In genomic region chr9:70942686-70943333, GRCm38 (mm10) we compare ENCODE assay signal across 8 mouse cellular contexts. TPM values are rescaled to one million over a fixed set of nuclear protein-coding genes. Genes with fewer than 3 reads are reported as not detected.
DNase-seq lines count a peak whose midpoint lies in the region; ATAC-seq and TF ChIP-seq lines count a peak whose summit lies in the region.

No protein-coding gene starts in this region.

- no peaks in the 10 kb centered on the region for H3K79me3 ChIP-seq in C2C12 (ENCODE audit: low read depth)

- no peaks in the 10 kb centered on the region for H3K79me2 ChIP-seq in C2C12 (ENCODE audit: control insufficient read depth, insufficient read depth)

- peak; percentile 36; the same call in 1 of the 2 replicates for ATAC-seq in lung, embryonic 16.5 days (ENCODE audit: low read depth)
- ATAC-seq in hindbrain, embryonic 14.5 days (ENCODE audit: low FRiP score): no peak

- WGBS in lung, embryonic 16.5 days: 56% methylated on average over 9 of the region's 9 CpGs
- 87% methylated on average over 9 of the region's 9 CpGs for WGBS in hindbrain, embryonic 10.5 days
- 82% methylated on average over 9 of the region's 9 CpGs for WGBS in hindbrain, embryonic 14.5 days

- no peak overlapping the region for H3K4me2 ChIP-seq in lung, embryonic 16.5 days (ENCODE audit: low read depth, low read length)
- H3K4me2 ChIP-seq in hindbrain, embryonic 14.5 days (replicated peaks): no peak overlapping the region

- no peaks in the 10 kb centered on the region for H3K27me3 ChIP-seq in C2C12 (ENCODE audit: control insufficient read depth, insufficient read depth, insufficient read length)
- H3K27me3 ChIP-seq in lung, embryonic 16.5 days (ENCODE audit: control insufficient read depth, insufficient read depth, low read depth, low read length): no peaks in the 10 kb centered on the region
- H3K27me3 ChIP-seq in hindbrain, embryonic 10.5 days (ENCODE audit: insufficient read depth, poor library complexity, severe bottlenecking): no peaks in the 10 kb centered on the region
- H3K27me3 ChIP-seq in hindbrain, embryonic 14.5 days (ENCODE audit: control insufficient read depth, insufficient read depth, low read length): no peaks in the 10 kb centered on the region

- H3K36me3 ChIP-seq in C2C12 (ENCODE audit: control insufficient read depth, insufficient read depth): no peaks in the 10 kb centered on the region
- no peaks in the 10 kb centered on the region for H3K36me3 ChIP-seq in lung, embryonic 16.5 days (ENCODE audit: control insufficient read depth, insufficient read depth, low read length)
- H3K36me3 ChIP-seq in hindbrain, embryonic 10.5 days: no peaks in the 10 kb centered on the region
- H3K36me3 ChIP-seq in hindbrain, embryonic 14.5 days (replicated peaks; ENCODE audit: control insufficient read depth, insufficient read depth): no peaks in the 10 kb centered on the region

- no peak overlapping the region for H3K4me3 ChIP-seq in C2C12 (ENCODE audit: insufficient read depth, poor library complexity, severe bottlenecking)
- H3K4me3 ChIP-seq in lung, embryonic 16.5 days (ENCODE audit: low read length): no peak overlapping the region
- no peak overlapping the region for H3K4me3 ChIP-seq in hindbrain, embryonic 10.5 days
- no peak overlapping the region for H3K4me3 ChIP-seq in hindbrain, embryonic 14.5 days (replicated peaks; ENCODE audit: low read length)

- DNase-seq in cerebellum, postnatal 25 days: peak; percentile 64 to 65
- DNase-seq in cerebellum, postnatal 4 days (ENCODE audit: low spot score in 2 of 2): no peak
- DNase-seq in fibroblast of lung, adult 2 months (ENCODE audit: low read depth): peak; percentile 77
- no peak for DNase-seq in hindbrain, embryonic 10.5 days (ENCODE audit: low spot score)
- no peak for DNase-seq in hindbrain, embryonic 14.5 days (ENCODE audit: low spot score)
- no peak for DNase-seq in layer of hippocampus, postnatal 10 days (ENCODE audit: low spot score in 2 of 2)

- H3K27ac ChIP-seq in lung, embryonic 16.5 days (ENCODE audit: low read length): no peak overlapping the region
- no peak overlapping the region for H3K27ac ChIP-seq in hindbrain, embryonic 10.5 days
- H3K27ac ChIP-seq in hindbrain, embryonic 14.5 days: no peak overlapping the region

- no peak overlapping the region for H3ac ChIP-seq in C2C12 (ENCODE audit: control insufficient read depth, insufficient read length, low read depth)

- H3K4me1 ChIP-seq in lung, embryonic 16.5 days (replicated peaks; ENCODE audit: control insufficient read depth, insufficient read depth, low read length): no peaks in the 10 kb centered on the region
- peaks cover 14% of the 10 kb centered on the region; the same call in 1 of the 2 replicates for H3K4me1 ChIP-seq in hindbrain, embryonic 10.5 days (replicated peaks)
- no peaks in the 10 kb centered on the region for H3K4me1 ChIP-seq in hindbrain, embryonic 14.5 days (replicated peaks; ENCODE audit: control insufficient read depth, insufficient read depth, low read length)

- no peak for TF ChIP-seq CTCF in C2C12 (IDR thresholded peaks at IDR 0.05; ENCODE audit: control insufficient read depth, insufficient read depth, insufficient read length)

- H3K9ac ChIP-seq in lung, embryonic 16.5 days (ENCODE audit: low read length): no peak overlapping the region
- H3K9ac ChIP-seq in hindbrain, embryonic 14.5 days: no peak overlapping the region

- no peaks in the 10 kb centered on the region for H3K9me3 ChIP-seq in lung, embryonic 16.5 days (ENCODE audit: control insufficient read depth, low read length)
- no peaks in the 10 kb centered on the region for H3K9me3 ChIP-seq in hindbrain, embryonic 10.5 days
- no peaks in the 10 kb centered on the region for H3K9me3 ChIP-seq in hindbrain, embryonic 14.5 days (ENCODE audit: control insufficient read depth, low read length)

TF ChIP-seq in C2C12, 6 proteins besides CTCF, POLR2A, EP300 and RAD21:
- TF ChIP-seq CEBPB (IDR thresholded peaks at IDR 0.05; ENCODE audit: low read depth) (peak; percentile 68), MYOD1 (IDR thresholded peaks at IDR 0.05; ENCODE audit: control insufficient read depth, insufficient read length, low read depth) (peak; percentile 53), FOSL1 (IDR thresholded peaks at IDR 0.05; ENCODE audit: insufficient read depth, low read length, poor library complexity, severe bottlenecking) (peak; percentile 70), MYOG (IDR thresholded peaks at IDR 0.05; ENCODE audit: control insufficient read depth, extremely low read depth, insufficient read length) (no peak), MAX (IDR thresholded peaks at IDR 0.05) (no peak), USF1 (IDR thresholded peaks at IDR 0.05; ENCODE audit: low read depth) (no peak)

RNA-seq across cellular contexts. Expression of gene Lipc, which starts 9.2 kb away (rescaled TPM):
- polyA plus RNA-seq in C2C12 (2012; fragmentation: generic; extraction: Trizol): not detected
- polyA plus RNA-seq in lung, embryonic 16.5 days (2015; fragmentation: Nextera tagmentation; extraction: Ambion mirVana): 0.25 and 1.5 TPM in 2 replicates
- not detected in 2 replicates for polyA plus RNA-seq in hindbrain, embryonic 10.5 days (2016; fragmentation: Nextera tagmentation; extraction: Ambion mirVana)
- 0.11 and 0.12 TPM in 2 replicates for polyA plus RNA-seq in hindbrain, embryonic 14.5 days (2014; fragmentation: Nextera tagmentation; extraction: Ambion mirVana)
- total RNA-seq in layer of hippocampus, postnatal 10 days (2021): 1 to 10 TPM in 1 of 2 experiments, under 1 TPM in 1; 0.82 to 1.1 TPM

Comparison
In these comparisons a context has a peak if more than half of its experiments do, and no peak if none do; other contexts are left out.
1. DNase-seq: peak in cerebellum, postnatal 25 days (2 of 2) and fibroblast of lung, adult 2 months (single experiment); none in cerebellum, postnatal 4 days (0 of 2), hindbrain, embryonic 10.5 days (single experiment), hindbrain, embryonic 14.5 days (single experiment) and layer of hippocampus, postnatal 10 days (0 of 2).